Mouse (Mus musculus): Measurements from ENCODE around the gene Cyb5r3.

Gene Cyb5r3

DNA sequence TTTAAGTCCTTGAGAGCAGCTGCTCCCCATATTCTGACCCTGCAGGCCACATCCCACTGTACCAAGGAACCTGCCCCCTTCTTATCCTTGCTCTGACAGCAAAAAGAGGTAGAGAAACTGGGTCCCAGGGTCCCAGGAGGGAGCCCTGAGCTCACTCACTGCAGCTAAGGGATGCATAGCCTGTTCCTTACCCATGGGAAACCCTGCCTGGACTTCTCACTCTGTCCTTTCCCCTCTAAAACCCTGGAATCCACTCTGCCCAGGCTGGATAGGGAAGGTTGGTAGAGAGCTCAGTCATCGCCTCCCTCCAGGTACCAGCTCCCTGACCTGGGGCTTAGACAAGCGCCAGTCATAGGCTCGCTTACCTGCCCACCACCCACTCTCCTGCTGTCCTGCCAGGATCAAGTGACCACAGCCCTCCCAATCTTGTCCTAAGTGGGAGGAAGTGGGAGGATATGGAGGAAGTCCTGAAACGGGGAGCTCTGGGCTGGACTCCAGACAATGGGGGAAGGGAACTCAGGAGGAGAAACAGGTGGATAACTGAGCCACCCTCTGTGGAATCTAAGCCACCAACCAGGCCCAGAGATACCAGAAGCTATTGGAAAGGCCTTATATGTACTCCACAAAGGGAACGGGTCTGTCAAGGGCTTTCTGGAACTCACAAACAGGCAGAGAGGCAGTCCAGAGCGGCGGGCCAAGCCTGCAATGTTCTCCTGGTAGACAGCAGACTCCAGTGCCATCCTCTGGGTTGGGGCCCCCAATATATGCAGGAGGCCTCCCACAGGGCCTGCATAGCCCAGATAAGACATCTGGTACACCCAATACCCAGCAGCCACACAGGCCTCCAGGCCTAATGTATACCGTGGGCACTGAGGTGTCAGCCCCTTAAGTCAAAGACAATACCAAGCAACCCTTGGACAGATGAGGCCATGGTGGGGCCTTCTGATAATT, 2.3 kb downstream of the Cyb5r3 start:
- DNase-seq (ENCODE audit: low read depth) = no peak

DNA sequence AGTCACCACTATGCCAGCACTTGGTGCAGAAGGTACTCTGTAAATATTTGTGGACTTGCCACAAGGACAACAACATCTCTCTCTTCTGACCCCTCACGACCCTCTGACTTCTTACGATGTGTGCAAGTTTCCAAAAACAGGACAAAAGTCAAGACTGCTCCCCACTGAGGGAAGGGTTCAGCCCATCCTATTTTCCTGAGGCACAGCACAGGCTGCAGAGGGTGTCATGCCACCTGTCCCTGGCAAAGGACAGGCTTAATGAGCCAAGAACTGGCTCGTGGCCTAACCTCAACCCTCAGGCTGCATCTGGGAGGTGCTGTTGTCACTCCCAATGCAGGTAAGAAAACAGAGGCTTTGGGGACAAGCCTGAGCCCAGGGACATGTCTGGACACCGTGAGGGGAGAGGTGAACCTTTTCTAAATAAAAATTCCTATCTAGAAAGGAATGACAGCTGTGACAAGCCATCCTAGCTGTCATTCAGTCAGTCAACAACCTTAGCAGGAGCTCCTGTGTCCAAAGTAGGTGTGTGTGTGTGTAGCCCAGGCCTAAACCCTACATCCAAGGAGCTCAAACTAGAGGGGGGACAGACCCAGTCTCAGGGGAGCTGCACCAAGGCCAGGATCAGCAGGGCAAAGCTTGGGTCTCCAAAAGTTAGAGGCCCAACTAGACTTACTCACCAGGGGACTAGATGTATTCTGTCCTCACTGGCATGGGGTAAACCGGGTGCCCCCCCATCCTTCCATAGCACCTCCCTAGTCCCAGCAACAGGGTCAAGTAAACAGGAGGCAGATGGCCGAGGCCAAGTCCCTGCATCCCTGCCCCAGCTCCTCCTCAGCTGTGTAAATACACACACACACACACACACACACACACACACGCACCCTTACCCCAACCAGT, 3.3 kb downstream of the Cyb5r3 start:
- DNase-seq (ENCODE audit: low read depth) = no peak

DNA sequence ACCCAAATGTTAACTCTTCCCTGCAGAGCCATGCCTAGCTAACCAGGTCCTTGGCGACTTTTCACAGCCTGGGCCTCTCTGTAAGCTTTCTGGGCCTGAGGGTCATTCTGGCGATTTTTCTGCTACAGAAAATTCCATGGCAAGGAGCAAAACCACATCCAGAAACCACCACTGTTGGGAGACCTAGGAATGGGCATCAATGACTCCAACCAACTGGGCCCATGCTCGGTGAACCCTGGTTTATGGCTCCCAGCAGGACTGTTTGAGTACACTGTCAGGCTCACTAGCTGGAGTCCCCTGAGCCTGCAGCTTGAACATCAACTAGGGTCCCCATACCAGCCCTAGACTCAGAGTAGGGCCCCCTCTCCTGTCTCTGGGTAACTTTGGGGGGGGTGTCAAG, 4.1 kb downstream of the Cyb5r3 start:
- DNase-seq (ENCODE audit: low read depth) = no peak

DNA sequence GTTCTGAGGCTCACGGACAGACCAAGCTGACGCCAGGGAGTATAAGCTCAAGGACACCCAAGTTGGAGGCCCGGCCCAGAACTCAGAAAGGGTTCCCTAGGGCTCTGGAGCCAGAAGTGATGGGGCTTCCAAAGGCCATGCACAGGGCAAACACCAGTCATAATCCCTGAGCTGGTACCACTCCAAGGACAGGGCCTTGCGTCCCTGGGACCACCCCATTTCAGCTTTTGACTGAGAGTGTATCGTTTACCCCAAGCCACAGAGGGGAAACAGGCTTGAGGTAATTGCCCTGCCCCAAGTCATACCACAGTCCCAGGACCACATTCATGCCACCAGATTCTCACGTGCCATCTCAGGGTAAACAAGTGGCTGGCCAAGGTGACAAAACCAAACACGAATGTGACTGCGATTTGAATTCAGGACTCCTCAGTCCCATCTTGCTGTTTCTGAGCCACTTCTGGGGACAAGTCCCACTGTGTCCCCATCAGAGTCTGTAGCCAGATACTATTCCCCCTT, 4.8 kb downstream of the Cyb5r3 start:
- no peak for DNase-seq (ENCODE audit: low read depth)

DNA sequence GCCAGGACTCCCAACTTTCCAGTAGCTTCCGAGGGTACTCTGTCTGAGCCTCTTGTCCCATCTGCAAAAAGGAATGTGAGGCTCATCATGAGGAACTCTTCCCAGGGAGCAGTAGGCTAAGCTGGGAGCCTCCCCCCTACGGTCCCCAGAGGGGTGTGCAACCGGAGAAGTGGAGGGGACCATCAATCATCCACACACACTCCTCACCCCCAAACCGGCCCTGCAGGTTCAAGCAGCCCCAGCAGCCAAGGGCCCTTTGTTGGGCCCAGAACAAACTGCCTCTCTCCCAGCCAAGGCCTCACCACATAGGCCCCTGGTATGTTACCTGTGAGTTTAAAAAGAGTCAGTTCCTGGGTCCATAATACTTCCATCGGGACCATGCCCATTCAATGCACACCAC, 5.3 kb downstream of the Cyb5r3 start:
- DNase-seq (ENCODE audit: low read depth) = no peak

DNA sequence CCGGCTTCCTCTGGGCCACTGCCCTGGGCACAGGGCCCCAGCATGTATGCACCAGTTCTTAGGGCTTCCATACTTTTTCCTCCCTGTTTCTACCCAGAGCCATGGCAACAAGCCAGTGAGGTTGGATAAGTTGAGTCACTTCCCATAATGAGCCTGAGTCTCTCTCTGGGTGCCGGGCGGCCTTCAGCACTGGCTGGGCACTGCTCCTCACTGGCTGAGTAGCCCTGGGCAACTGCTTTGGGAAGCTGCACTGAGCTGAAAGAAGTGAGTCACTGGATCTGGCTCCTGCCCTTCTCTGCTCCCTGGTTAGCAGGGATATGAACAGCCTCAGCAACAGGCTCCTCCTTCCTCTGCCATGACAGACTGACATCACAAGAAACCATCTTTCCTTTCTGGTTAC, 5.8 kb downstream of the Cyb5r3 start:
- peak; percentile 77 for DNase-seq (ENCODE audit: low read depth)

DNA sequence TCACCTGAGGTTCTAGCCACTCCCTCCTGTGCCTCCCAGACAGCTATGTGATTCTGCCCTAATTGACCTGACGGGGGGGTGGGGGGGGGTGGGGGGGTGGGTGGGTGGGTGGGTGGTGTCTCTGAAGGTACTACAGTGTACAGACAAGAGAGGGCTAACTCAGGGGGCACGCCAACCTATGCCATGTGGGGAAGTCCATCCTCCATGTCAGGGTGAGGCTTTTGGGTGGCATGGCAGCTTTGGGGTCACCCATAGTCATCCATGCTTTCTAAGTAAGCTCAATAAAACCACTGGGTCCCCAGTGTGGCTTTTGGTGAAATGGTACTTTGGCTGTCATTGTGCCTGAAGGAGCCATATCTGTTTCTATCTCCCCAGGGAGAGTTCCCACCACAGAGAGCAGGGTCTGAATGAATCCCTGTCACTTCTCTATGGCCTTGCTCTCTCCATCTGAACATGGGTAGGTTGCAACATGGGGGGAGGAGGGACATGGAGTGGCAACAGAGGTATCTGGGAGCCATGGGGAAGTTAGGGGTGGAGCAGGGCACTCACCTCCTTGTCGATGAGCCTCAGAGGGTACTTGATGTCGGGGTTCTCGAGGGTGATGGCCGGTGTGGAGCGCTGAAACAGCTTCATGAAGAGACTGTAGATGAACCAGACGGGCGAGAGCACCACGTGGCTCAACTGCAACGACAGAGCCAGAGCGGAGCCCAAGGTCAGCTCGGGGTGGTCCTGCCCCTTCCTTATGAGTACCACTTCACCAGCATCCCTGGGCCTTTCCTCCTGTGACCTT, 6.7 kb downstream of the Cyb5r3 start:
- DNase-seq (ENCODE audit: low read depth) = no peak

DNA sequence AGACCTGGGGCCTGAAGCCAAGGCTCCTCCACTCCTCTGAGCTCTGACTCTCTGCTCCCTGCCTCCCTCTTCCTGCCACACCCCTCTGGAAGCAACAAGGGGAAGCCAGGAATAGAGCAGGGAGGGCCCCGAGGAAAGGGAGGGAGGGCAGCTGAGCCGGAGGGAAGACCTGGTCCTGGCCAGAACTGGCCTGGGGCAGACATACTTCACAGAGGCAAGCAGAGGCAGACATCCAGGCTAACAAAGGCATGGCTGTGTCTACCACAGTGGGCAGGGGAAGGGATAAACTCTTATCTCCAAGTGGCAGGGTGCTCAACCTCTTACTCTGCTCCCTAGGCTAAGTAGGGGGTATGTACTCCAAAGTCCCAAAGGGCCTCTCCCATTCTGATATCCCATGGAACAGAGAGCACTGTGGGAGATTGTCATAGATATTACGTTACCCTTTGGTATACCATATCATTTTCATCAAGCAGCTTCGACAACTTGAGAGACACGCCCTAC, 7.4 kb downstream of the Cyb5r3 start:
- no peak for DNase-seq (ENCODE audit: low read depth)

DNA sequence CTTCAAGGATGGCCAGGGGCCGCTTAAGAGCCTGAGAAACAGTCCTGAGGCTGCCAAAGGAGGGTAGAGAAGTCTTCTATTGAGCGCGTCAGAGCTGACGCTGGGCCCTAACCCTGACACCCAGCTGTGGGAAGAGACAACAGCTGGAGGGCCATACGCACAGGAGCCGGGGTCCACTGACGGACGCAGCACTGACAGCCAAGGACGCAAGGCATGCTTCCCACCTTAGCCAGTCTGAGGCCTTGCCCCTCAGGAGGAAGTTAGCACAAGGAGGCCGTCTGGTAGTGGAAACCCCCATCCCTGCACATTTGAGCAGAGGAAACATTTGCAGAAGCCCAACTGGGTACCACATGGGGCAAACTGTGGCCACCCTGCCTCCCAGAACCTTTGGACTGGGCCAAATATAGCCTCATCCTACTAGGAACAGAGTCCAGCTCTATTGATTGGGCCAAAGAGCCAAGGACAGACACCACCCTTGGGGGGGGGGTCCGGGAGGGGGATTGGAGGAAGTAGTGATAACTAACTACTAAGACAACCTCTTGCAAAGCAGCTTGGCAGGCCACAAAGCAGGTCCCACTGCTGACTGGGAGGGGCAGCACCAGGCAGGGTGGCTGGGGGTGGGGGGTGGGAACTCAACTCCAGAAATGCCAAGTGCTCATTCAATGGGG, 9.4 kb downstream of the Cyb5r3 start:
- DNase-seq (ENCODE audit: low read depth) = no peak

DNA sequence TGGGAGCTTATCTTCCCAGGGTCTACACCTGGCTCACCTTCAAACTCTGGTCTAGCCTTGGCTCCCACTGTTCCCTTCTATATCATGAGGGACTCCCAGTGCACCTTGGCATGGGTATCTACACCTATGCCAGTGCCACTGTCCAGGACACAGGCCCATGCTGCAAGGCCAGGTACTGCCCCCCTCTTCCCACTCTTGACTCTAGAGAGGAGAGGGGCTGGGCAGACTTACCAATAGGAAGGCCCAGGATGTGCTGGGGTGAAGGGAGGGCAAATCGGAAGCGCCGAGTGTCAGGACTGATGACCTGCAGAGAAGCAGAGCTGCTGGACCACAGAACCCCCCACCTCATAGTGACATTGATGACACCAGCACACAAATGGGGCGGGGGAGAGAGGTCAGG, 10.4 kb downstream of the Cyb5r3 start:
- DNase-seq (ENCODE audit: low read depth) = no peak

DNA sequence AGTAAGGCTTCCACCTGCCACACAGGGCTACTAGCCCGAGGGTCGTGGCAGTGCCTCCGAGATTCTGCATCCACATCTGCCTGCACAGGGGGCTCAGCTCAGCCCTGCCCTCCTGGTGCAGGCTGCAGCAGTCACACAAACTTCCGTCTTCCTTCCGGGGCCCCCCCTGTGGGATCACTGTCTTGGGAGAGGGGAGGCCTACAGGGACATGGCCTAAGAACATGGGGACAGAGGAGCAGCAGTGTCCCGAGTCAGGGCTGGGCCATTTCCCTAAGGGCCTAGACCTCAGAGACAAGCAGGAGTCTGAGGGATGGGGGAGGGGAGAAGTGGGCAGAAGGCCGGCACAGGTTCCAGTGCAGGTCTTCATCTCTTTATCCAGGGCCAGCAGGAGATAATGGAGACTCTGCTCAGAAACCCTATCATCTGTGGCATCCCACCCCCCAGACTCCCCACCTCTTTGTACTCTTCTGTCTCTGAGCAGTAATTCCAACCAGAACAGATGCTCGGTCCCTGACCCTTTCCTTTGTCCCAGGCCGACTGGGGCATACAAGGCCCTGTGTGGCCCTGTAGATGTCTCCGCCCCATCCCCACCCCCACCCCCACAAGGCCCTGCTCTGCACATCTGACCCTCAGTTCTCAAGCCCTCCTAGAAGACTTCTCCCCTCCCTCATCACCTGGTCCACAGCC, 11.2 kb downstream of the Cyb5r3 start:
- no peak for DNase-seq (ENCODE audit: low read depth)

DNA sequence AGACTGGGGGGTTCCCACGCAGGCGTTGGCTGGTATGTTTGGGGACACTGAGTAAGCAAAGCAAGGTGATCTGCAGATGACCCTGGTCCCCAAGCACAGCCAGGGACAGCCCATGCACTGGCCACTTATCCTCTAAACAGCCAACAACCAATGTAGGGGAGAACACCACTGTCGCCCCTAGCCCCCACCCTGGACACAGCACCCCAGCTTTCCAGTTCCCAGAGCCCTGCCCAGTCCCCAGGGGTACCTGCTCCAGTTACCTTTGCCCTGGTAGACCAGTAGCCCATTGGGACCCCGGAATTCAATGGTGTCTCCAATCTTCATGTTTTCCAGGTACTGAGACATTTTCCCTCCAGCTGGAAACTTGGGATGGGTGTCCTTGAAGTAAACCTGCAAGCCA, 11.8 kb downstream of the Cyb5r3 start:
- no peak for DNase-seq (ENCODE audit: low read depth)

DNA sequence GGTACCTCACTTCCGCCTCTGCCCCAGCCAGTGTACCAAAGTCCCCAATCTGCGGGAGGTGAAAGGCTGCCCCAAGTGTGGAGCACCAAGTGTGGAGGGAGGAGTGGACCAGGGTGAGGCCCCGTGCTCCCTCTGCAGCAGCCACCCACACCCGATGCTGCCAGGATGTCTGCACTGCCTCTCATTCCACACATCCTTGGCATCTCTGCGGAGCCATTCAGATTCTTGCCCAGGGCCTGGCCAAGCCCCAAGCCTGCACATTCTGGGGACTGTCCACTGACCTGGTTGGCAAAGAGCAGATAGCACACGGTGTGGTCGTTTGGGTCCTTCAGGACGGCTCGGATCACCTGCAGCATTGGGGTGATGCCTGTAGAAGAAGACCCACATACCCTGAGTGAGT, 12.6 kb downstream of the Cyb5r3 start:
- DNase-seq (ENCODE audit: low read depth) = no peak

DNA sequence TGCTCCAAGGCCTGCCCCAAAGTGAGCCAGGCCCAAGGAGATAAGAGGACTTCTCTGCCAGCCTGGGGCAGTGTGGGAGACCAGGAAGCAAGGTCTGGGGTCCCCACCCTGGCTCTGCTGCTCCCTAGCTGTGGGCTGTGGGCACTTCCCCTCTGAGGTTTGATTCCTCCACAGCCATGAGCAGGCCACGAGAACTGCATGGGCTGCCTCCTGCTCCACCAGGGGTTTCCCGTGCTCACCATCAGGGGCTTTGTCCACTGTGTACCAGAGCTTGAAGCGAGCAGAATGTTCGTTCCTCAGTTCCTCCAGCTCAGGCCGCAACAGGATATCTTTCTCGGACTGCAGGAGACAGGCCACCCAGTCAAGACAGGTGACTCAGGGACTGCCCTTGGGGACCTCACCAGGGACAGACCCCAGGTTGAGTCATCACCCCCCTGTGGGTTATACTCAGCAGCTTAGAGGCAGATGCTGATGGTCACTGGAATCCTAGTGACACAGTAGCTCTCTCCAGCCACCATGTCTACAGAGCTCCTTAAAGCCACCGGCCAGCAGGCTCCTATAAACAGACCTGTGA, 13.7 kb downstream of the Cyb5r3 start:
- no peak for DNase-seq (ENCODE audit: low read depth)

DNA sequence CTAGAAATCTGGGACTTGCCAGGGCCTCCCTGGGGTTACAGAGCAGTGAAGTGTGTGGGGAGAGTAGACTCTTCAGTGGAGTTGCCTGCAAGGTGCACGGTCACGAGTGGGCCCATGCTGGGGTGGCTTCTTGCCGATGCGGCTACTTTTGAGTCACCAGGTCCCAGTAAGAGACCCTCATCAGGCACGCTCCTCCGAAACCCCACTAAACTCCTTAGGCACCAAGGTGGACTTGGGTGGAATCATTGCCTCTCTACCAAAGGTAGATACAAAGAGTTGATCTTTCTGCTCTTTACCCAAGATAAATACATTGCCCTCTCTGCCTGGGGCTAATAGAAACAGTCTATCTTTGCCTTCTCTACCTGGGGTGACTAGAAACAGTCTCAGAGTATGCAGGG, 14.7 kb downstream of the Cyb5r3 start:
- no peak for DNase-seq (ENCODE audit: low read depth)

DNA sequence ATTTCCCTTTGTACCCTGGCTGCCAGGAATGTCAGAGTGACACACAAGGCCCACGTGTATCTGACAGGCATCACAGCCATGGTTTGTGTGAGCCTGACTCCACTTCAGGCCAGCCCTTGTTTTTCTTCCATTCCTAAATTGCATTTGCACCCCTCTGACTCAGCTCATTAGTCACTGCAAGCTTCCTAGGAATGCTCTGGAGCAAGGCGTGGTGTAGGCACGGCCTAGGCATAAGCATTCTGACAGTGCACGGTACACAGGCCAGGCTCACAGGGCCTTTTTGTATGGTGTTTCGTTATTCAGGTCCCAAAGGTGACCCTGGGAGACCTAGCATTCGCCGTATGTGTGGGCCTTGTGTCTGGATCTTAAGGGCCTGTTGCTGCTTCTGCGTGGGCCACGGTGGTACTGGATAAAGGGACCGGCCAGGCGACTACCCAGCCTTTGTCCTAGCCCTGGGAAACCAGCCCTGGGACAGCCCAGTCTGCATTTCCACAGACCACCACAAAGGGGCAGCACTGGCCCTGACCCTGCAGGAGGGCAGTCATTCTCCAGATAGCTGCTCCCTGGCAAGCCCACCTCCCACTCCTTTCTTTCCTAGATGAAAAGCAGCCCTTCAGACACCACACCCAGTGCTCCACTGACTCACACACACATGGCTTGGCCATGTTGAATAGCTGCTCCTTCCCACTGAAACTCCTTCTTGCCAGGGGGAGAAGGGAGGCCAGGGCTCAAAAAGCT, 15.3 kb downstream of the Cyb5r3 start:
- peak; percentile 35 for DNase-seq (ENCODE audit: low read depth)

DNA sequence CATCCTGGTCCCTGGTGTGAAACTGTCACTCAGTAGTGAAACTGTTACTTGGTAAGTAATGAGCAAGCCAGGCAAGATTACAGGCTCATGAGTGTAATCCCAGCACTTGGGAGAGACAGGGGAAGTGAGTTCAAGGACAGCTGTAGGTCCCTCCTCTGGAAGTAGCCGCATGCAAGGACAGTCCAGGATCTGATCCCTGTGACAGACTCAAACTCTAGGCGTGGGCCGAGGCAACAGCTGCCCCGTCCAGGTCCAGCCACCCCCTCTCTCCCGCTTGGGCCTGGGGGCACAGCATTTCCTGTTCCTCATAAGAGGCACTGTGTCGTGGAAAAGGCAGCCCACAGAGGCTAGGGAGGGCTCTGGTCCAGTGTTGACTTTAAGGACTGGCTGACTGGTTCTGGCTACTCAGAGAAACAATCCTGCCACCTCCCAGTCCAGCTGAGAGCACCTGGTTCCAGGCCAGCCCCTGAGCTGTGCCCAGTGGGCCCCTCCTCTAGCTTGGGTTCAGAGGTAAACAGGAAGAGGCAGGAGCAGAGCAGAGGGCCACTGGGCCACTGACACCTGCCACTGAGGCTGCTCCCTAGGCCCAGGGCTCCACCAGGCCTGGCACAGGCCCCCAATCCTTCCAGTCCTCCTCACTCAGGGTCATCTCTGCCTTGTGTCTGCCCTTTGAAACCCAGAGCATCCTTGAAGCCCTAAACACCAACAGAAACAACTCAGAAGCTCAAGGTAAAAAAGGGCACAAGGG, 16.5 kb downstream of the Cyb5r3 start:
- DNase-seq (ENCODE audit: low read depth) = no peak

DNA sequence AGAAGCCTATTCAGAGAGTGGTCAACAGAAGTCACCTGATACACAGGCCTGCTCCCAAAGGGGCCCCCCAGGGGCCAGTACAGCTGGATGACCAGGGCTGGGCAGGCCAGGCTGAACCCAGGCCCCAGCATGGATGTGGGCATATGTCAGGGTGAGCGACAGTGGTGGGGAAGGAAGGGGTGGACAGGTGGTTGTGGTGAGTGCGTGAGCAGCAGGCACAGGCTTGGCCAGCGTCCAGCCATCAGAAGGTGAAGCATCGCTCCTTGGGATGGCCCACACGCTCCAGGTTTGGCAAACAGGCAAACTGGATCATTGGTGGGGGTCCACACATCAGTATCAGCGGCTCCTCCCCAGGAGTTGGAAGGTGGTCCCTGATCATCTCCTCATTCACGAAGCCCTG, 18.1 kb downstream of the Cyb5r3 start:
- no peak for DNase-seq (ENCODE audit: low read depth)

DNA sequence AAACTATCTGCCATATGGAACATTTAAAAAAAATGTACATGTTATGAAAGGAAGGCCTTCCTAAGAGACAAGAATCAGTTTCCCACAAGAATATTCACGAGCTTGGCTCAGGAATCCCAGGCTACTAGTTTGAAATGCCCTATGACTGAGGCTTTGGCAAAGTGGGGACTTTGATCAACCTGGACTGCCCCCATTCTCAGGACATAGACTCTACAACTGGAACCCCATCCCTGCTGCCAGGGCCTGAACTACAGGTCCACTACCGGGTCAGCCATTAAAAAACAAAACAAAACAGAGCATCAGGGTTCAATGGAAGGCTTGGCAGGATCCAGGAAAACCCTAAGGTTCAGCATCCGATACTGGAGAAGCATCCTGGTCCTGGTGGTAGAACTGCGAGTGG, 21.7 kb downstream of the Cyb5r3 start:
- DNase-seq (ENCODE audit: low read depth) = no peak
